Mouse (Mus musculus) liver, adult 2 months (tissue): Measurements from ENCODE around the gene Mnt. TPM values are rescaled to one million over a fixed set of nuclear protein-coding genes. Genes with fewer than 3 reads are reported as not detected.

Experiments used
- DNase-seq: peaks from one replicate; pipeline ENCODE4 v3.0.0-alpha.2; 2011; ENCODE audit warnings: low read depth, low spot score; ENCODE audit errors: extremely low read depth
- H3K27ac ChIP-seq: fragments of 200-500 bp; replicated peaks from 2 replicates; pipeline ENCODE4 v1.5.1; 2012; ENCODE audit warnings: low read depth, mild to moderate bottlenecking, control low read depth, inconsistent platforms, low read length; ENCODE audit not compliant: insufficient read depth
- H3K27me3 ChIP-seq: fragments of 200-500 bp; 2 replicates; pipeline ENCODE4 v1.6.1; 2012; ENCODE audit warnings: mild to moderate bottlenecking, moderate library complexity, low read length, inconsistent platforms; ENCODE audit not compliant: control insufficient read depth, insufficient read depth
- H3K36me3 ChIP-seq: fragments of 200-500 bp; 2 replicates; pipeline ENCODE4 v1.6.1; 2012; ENCODE audit warnings: low read length, inconsistent platforms; ENCODE audit not compliant: control insufficient read depth, insufficient read depth
- H3K4me1 ChIP-seq: fragments of 200-500 bp; 2 replicates; pipeline ENCODE4 v1.6.1; 2011; ENCODE audit warnings: low read length; ENCODE audit not compliant: control insufficient read depth, insufficient read depth
- H3K4me3 ChIP-seq: fragments of 200-500 bp; 2 replicates; pipeline ENCODE4 v1.5.1; 2011; ENCODE audit warnings: low read depth, mild to moderate bottlenecking, control low read depth, low read length, moderate library complexity; ENCODE audit not compliant: insufficient read depth
- H3K79me2 ChIP-seq: fragments of 200-500 bp; 2 replicates; pipeline ENCODE4 v1.6.1; 2012; ENCODE audit warnings: inconsistent platforms, mild to moderate bottlenecking, low read length, moderate library complexity; ENCODE audit not compliant: control insufficient read depth, insufficient read depth
- H3K9ac ChIP-seq: fragments of 200-500 bp; 2 replicates; pipeline ENCODE4 v1.6.1; 2012; ENCODE audit warnings: low read depth, mild to moderate bottlenecking, control low read depth, inconsistent platforms, low read length
- CTCF ChIP-seq: fragments of 200-500 bp; IDR thresholded peaks from 2 replicates; pipeline ENCODE4 v1.5.1; 2011; ENCODE audit warnings: low read depth, low read length, control low read depth
- POLR2A ChIP-seq: fragments of 200-500 bp; IDR thresholded peaks from 2 replicates; pipeline ENCODE4 v1.6.1; 2011; ENCODE audit warnings: low read length, control low read depth; ENCODE audit not compliant: insufficient read depth; ENCODE audit errors: extremely low read depth
- WGBS: fragments of 180-500 bp; shearing (Covaris S2); methylation state at CpG from one replicate; pipeline ENCODE4 v1.1.7; 2018; 5-methylcytosine and 5-hydroxymethylcytosine counted together
- polyA plus RNA-seq: library from polyadenylated mRNA; depleted of rRNA; stranded (reverse); fragments of >200 nt; gene quantifications from 2 replicates; pipeline ENCODE4 v1.2.3, GENCODE M21; 2012
- total RNA-seq: library from RNA; depleted of rRNA; stranded (reverse); fragments of >200 nt; gene quantifications from 2 replicates; pipeline ENCODE4 v1.2.3, GENCODE M21; 2014

Gene Mnt
- total and polyA plus RNA-seq, 2 experiments, result 1.0 to 4.7 TPM

DNA sequence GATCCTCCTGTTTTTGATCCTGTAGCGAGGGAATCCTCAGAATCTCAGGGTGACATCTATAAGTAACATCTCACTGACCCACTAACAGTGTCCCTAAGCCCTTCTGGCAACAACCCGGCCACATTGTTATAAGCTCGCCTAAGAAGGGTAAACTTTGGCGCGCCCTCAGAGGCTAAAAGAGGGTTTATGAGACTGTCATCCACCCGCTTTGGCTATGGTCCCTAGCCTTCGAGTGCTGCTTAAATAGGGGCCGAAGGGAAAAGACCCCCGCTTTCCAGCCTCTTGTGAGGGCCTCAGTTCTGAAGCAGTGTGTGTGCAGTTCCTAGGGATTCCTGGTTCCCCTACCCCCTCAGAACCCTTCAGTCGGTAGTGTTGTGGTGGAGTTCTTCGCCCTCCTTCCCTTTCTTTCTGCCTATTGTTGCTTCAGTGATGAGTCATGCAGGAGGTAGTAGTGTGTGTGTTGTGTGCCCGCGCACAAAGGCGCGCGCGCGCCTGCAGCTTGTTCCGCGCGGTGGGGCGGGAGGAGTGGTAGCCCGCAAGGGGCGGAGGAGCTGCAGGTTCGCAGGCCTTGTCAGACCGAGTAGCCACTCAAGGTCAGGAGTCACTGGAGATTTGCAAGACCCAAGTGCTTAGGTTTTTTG is 1.9 kb downstream of the Mnt start:
- Histone ChIP-seq H3K36me3 (no peaks in the 10 kb centered on the region), H3K4me3 (peak overlapping the region; percentile 38), H3K27ac (peak overlapping the region; percentile 80), H3K27me3 (no peaks in the 10 kb centered on the region), H3K79me2 (peaks cover 35% of the 10 kb centered on the region), H3K9ac (peak overlapping the region; percentile 51), H3K4me1 (peaks cover 33% of the 10 kb centered on the region)
- DNase-seq, result peak; percentile 43
- WGBS, result 2% methylated on average over 26 of the region's 26 CpGs
- no peak for TF ChIP-seq POLR2A
- no peak for TF ChIP-seq CTCF

DNA sequence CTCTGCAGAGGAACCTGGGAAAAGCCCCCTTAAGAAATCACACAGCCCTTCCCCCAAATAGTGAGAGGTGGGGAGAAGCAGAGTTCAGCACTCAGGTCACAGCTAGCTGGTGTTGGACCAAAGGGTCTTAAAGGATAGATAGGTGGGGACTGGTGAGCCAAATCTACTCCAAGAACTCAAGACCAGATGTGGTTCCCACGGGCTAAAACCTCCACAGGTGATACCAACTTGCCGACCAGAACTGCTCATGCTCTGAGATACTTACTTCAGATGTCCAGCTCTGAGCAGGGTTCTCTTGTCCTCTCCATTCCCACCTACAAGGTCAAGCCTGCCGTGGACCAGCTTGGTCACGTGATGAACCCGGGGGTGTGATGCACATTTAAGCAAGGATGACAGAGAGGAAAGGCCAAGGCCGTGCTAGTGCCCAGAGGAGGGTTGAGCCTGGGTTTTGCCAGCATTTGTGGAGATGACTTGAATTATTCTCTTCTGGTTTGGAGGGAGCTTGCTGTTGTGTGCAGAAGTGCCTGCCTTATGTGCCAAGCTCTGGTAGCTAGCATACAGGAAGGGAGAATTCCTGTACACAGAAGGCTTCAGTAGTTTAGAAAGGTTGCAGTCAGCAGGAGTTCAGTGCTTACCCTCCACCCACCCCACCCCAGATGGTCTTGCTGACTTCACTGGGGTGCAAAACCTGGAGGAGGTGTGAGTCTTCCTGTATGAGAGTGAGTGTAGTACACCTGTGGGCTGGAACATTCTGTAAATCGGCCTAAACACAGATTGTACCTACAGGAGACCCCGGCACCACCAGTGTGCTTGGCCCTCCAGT is 3.0 kb downstream of the Mnt start:
- WGBS, result 40% methylated on average over 8 of the region's 8 CpGs
- Histone ChIP-seq H3K36me3 (no peaks in the 10 kb centered on the region), H3K4me3 (no peak overlapping the region), H3K27ac (peak overlapping the region; percentile 13; the same call in 1 of the 2 replicates), H3K4me1 (peaks cover 29% of the 10 kb centered on the region), H3K9ac (no peak overlapping the region), H3K79me2 (peaks cover 35% of the 10 kb centered on the region), H3K27me3 (no peaks in the 10 kb centered on the region)
- no peak for TF ChIP-seq CTCF
- TF ChIP-seq POLR2A, result no peak
- peak; percentile 36 for DNase-seq

DNA sequence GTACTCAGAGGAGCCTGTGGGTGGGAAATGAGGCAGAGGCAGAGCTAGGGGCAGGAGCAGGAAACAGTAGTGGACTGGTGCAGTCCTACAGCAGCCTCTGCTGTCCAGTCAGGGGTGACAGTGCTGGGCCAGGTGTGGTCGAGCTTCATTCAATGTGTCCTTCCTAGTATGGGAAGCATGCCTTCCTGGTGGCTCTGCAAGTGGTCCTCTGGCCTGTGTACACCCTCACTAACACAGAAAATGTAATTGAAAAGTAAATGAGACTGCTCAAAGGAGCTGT is 3.6 kb downstream of the Mnt start:
- H3K4me1 ChIP-seq, result peaks cover 26% of the 10 kb centered on the region
- peak overlapping the region; percentile 13; the same call in 1 of the 2 replicates for H3K27ac ChIP-seq
- 30% methylated on average over 1 of the region's 1 CpGs for WGBS
- H3K36me3 ChIP-seq, result no peaks in the 10 kb centered on the region
- 0 out of 2 replicates have a peak, but pooled peaks have one; percentile 7 for TF ChIP-seq CTCF
- no peak for TF ChIP-seq POLR2A
- no peak for DNase-seq
- H3K79me2 ChIP-seq, result peaks cover 37% of the 10 kb centered on the region
- H3K27me3 ChIP-seq, result no peaks in the 10 kb centered on the region
- no peak overlapping the region for H3K4me3 ChIP-seq
- H3K9ac ChIP-seq, result no peak overlapping the region

DNA sequence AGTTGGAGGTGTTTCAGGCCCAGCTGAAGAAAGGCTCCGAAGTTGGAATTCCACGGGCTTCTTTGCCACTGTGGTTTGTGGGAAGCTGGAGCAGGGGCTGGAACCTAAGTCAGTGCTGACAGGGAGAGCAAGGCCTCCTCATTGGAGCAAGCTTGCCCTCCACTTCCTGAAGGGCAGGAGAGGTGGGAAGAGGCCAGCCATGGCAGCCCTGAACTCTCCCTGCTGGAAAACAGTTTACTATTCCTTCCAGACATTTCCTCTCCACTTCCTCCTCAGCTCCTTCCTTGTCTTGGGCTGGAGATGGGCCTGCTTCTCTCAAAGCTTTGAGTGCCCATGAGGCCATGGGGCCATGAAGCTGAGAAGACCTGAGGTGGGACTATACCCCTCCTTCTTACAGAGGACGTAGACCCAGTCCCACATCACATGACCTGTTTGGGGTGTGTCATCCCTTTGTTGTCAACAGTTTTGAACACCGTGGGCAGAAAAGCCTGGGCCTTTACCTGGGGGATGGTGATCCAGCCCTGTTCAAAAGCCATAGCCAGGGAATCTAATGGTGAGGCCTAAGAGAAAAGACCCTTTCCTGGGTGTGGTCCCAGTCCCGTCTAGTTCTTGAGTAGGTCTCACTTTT is 4.0 kb downstream of the Mnt start:
- H3K27me3 ChIP-seq, result no peaks in the 10 kb centered on the region
- H3K79me2 ChIP-seq, result peaks cover 41% of the 10 kb centered on the region
- no peak overlapping the region for H3K4me3 ChIP-seq
- WGBS, result 50% methylated on average over 5 of the region's 5 CpGs
- H3K4me1 ChIP-seq, result peaks cover 25% of the 10 kb centered on the region
- peak overlapping the region; percentile 30 for H3K27ac ChIP-seq
- no peak overlapping the region for H3K9ac ChIP-seq
- H3K36me3 ChIP-seq, result no peaks in the 10 kb centered on the region
- DNase-seq, result no peak
- no peak for TF ChIP-seq CTCF
- TF ChIP-seq POLR2A, result no peak

DNA sequence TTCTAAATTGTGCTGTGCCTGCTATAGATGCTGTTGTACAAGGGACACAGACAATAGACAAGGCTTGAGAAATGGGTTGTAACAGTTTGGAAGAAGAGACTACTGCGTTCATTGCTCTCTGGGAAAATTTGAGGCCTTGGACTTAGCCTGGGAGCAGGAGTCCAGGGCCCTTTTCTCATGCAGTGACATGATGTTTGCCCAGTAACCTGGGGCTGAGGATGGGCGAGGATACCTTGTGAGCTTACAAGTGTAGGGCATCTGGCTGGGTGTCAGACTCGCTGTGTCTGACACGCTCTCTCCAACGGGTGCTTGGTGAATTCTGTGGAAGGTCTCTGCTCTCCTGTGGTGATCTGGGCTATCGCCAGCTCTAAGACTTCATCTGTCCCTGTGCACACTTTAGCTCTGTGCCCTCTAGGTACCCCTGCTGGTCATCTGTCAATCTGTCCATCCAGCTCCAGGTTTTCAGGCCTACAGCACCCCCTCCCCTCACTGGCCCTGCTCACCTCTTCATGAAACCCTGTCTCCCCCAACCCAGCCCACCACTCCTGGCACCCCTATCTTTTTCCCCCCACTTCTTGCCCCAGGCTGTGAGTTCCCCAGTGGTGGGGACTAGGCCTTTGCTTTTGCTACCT is 5.0 kb downstream of the Mnt start:
- Histone ChIP-seq H3K79me2 (peaks cover 44% of the 10 kb centered on the region), H3K27ac (no peak overlapping the region)
- WGBS, result 37% methylated on average over 6 of the region's 6 CpGs

More for the DNA sequence above, 5.0 kb downstream of the Mnt start:
- no peak for TF ChIP-seq POLR2A
- no peak for TF ChIP-seq CTCF
- Histone ChIP-seq H3K4me1 (peaks cover 25% of the 10 kb centered on the region), H3K36me3 (no peaks in the 10 kb centered on the region), H3K27me3 (no peaks in the 10 kb centered on the region), H3K4me3 (no peak overlapping the region), H3K9ac (no peak overlapping the region)
- peak; percentile 56 for DNase-seq
